23 mouse cellular contexts compared by ENCODE assay signal in the genomic region with DNA sequence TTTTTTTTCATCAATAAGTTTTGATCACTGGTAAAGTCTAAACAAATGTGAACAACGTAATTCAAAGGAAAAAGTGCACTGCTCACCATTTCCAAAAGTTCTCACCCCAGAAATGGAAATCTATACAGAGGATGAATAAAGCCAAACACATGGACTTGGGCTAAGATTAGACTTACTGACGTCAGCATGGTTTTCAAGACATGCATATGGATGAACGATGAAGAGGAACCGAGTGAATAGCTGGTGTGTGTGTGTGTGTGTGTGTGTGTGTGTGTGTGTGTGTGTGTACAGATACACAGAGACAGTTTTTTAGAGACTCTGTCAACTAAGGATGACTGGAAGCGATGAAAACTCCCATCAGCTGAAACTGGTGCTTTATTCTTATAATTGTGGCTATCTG.
"Had no signal": no experiment of that assay in that cellular context is flagged by ENCODE, and none has a peak within 500 bp of the region (broad histone marks: within the 10 kb centered on the region; RNA-seq: fewer than 3 reads in every experiment).

No protein-coding gene starts in this region.

- H3K4me1 ChIP-seq: liver, embryonic 12.5 days; liver, embryonic 15.5 days; megakaryocyte, embryonic 14.5 days had no signal

- H3K36me3 ChIP-seq: kidney, embryonic 15.5 days; liver, embryonic 12.5 days; liver, embryonic 15.5 days; lung, embryonic 15.5 days; midbrain, embryonic 10.5 days; neural tube, embryonic 12.5 days; neural tube, embryonic 15.5 days had no signal

- DNase-seq: kidney, adult 11 months; kidney, adult 8-10 months; kidney, postnatal 10 days; kidney, postnatal 36 days; layer of hippocampus, postnatal 36 days; liver; lung, adult 18-20 months; lung, postnatal 10 days; lung, postnatal 36 days; midbrain, embryonic 14.5 days; thymus, adult 2 months; thymus, postnatal 25 days had no signal

- H3K9ac ChIP-seq: kidney, embryonic 15.5 days; limb, embryonic 13.5 days; liver, embryonic 12.5 days; liver, embryonic 15.5 days; lung, embryonic 15.5 days; neural tube, embryonic 12.5 days; neural tube, embryonic 15.5 days had no signal

- H3K9me3 ChIP-seq: kidney, embryonic 15.5 days; limb, embryonic 10.5 days; limb, embryonic 13.5 days; liver, embryonic 12.5 days; liver, embryonic 15.5 days; lung, embryonic 15.5 days; megakaryocyte, embryonic 14.5 days; midbrain, embryonic 10.5 days; neural tube, embryonic 12.5 days; neural tube, embryonic 15.5 days had no signal

- H3K4me2 ChIP-seq: kidney, embryonic 15.5 days; limb, embryonic 13.5 days; liver, embryonic 12.5 days; liver, embryonic 15.5 days; lung, embryonic 15.5 days; neural tube, embryonic 12.5 days; neural tube, embryonic 15.5 days had no signal

- H3K27me3 ChIP-seq: limb, embryonic 13.5 days; liver, embryonic 12.5 days; liver, embryonic 15.5 days; lung, embryonic 15.5 days; megakaryocyte, embryonic 14.5 days; neural tube, embryonic 12.5 days; neural tube, embryonic 15.5 days had no signal

- ATAC-seq: liver, embryonic 12.5 days had no signal

- H3K27ac ChIP-seq: kidney, embryonic 15.5 days; left cerebral cortex, adult 2 months; limb, embryonic 10.5 days; limb, embryonic 13.5 days; liver, embryonic 12.5 days; liver, embryonic 15.5 days; lung, embryonic 15.5 days; midbrain, embryonic 10.5 days; neural tube, embryonic 12.5 days; neural tube, embryonic 15.5 days had no signal

- H3K4me3 ChIP-seq: kidney, embryonic 15.5 days; left cerebral cortex, adult 2 months; limb, embryonic 10.5 days; limb, embryonic 13.5 days; liver, embryonic 12.5 days; liver, embryonic 15.5 days; lung, embryonic 15.5 days; megakaryocyte, embryonic 14.5 days; midbrain, embryonic 10.5 days; neural tube, embryonic 12.5 days; neural tube, embryonic 15.5 days had no signal
